Mouse (Mus musculus) left cerebral cortex, adult 9 months (tissue): Measurements from ENCODE around the gene Mgea5.

Experiments used
- DNase-seq, 2 experiments: peaks; one replicate each; pipeline ENCODE4 v3.0.0; 2022; ENCODE audit warnings: low spot score in 2 of 2

Gene Mgea5

DNA sequence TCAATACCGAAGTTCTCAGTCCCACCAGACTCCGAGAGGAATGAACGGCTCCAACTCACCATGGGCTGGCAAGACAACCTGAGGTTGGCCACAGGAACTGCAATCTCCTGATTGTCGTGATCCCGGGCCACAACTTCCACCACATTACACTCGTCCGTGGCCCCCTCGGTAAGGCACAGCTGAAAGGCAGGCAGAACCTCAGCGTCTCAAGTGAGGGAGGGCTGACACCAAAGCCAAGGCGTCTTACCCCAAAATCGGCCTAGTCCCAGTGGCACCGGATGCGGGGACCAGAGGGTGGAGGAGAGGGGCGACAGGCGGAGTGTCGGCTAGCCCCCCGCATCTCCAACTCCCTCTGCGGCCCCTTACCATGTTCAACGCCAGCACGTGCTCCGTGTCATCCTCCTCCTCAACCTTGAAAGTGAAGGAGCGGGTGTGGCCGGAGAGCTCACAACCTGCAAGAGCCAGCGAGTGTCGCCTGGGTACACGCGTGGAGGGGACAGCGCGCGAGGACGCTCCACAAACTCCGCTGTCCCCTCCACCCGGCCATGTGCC lies 34.9 kb downstream of the Mgea5 start:
- DNase-seq = no peak

DNA sequence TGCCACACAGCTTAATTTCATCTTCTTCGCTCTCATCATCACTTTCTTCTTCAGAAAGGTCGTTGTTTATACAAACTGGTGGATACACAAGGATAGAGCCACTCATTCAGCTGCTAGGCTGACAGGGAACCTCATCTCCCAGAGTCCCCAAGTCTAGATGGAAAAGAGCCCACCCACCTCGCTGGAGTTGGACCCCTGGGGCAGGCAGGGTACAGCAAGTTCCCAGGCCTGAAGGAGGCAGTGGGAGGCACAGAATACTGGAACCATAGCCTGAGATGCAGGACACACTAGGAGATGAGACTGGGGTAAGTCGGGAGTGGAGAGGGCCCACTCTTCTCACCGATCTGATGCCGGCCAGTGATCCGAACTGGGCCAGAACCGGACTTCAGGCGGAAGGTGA lies 35.4 kb downstream of the Mgea5 start:
- no peak for DNase-seq

DNA sequence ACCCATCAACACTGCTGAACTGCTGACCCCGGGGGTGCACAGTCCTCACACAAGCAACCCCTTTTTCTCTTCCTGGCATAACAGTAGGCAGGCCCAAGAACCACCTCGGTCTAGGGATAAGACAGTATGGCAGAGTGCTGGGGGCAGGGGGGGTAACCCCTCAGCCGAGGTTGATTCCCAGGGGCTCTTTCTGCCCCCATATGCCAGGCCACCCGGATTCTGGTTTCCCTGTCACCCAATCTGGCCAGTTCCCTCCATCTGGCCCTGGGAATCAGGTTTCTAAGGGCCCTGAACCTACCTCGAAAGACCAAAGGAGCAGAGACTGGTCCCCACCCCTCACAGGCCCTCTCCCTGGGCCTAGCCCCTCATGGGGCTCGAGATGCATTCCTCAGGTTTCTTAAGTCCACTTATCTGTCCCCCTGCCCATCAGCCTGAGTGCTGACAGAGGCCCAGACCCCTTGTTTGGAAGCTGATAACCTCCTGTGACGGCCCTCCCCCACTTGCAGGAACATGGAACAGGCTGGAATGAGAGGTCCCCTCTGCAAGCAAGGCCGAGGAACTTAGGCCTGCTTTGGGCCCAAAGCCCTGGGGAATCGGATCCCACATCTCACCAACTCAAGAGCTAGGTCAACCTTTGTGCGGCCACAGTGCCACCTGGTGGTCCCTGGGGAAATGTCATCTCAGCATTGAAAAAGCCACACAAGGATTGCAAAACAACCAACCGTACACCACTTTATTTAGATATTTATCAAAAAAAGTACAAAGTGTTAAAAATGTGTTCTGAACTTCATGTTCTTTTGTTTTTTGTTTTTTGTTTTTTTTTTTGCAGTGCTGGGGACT lies 36.4 kb downstream of the Mgea5 start:
- DNase-seq = peak; percentile 31 to 92

DNA sequence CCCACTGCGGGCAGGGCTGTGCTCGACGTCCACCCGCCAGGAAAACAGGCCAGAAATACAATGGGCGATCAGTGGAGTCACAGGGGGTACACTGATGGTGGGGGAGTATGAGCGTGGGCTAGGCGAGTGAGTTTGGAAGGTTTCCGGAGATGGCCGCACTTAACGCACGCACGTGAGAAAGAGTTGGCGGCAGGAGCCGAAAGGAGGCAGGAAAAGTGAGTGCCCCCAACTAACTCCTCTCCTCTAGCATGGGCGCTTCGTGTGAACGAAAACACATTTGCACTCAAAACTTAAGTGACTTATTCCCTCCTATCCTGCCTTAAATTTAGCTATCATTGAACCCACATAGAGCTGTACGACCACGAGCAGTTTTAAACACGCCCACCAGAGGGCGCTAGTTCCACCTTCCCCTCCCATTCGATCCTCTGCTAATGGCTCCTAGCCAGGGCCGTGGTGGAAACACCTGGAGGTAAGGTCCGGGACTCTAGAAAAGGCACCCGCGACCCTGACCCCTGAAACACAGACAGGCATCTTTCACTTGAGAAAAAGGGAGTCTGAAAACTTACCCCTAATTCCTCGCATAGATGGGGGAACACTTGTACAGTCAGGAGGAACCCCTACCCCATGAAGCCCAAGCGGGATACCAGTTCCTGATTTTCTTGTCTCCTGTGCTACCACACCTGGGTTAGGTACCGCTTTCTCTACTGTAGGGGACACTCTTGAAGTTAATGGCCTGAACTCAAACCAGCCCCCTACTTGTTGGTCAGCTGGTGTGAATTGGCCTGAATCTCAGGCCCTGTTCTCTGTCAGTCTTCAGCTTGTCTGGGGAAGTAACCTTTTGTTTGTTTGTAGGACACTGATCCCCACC lies 37.2 kb downstream of the Mgea5 start:
- peak in 1 of 2 experiments; percentile 72 for DNase-seq

DNA sequence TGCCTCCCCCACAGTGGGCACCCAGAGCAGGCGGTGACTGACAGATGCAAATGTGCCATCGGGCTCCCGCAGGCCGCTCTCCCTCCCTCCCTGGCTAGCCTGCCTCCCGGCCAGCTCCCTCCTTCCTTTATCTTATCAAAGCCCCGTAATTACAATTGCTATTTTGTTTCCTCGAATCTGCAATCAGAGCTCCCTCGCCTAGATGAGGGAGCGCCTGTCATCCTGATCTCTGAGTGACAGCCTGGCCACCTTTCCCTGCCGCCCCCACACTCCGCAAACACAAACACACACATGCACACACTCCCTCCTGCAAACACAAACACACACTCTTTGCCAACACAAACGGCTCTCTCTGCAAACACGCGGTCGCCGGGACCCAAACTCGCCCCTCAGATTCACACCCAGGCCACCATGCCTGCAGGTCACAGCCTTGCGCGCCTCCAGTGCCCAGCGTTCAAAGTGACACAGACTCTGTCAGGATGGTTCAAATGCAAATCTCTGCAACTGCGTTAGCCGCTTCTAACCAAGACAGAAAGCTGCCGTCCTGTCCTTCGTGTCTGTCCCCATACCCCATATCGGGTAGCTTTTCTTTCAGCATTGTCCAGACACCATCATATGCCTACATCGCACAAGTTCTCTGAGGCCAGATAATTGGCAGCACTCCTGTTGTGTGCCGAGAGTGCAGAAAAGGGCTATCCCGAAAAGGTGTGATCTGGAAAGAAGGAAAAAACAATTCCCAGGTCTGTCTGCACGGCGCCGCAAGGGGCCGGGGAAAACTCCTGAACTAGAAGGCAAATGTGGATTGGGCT lies 38.1 kb downstream of the Mgea5 start:
- no peak for DNase-seq

DNA sequence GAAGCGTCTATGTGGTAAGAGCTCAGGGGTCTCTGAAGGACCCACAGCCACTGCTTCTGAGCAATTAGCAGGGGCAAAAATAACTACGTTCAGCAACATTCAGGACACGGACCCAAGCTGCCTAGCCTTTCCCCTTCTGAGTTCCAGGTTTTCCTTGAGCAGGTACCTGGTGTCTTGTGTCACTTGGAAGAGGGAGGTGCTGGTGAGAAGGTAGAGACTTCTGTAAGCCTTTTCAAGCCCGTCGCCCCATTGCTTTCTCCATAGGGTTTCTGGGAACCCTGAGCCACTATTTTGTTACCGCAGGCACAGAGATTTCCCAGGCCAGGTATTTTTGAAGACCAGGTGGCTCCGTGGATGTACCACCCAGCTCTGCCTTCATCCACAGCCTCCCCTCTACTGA lies 40.0 kb downstream of the Mgea5 start:
- DNase-seq = no peak

DNA sequence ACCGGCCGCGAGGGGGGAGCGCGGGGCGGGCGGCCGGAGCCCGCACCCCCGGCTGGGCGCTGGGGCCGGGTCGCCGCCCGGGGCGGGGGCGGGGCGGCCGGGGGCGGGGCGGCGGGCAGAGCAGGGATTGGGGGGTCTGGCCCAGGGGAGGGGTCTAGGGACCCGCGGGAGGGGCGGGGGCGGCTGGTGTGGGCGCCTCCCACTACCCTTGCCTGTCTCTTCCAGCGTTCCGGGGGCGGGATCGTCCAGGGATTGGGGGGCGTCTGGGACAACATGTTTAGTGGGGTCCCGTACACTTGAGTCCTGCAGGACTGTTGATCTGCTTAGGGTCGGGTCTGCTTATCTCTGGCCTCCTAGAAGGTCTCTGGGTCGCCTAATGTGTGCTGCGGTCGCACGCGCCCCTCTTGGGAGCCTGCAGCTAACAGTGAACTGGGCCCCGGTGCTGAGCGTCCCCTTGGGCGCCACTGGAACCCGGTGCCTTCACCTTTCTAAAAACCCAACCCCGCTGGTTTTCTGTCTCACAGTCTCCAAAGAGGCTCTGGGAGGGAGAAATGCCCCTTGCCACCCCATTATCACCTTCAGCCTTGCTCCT lies 40.6 kb downstream of the Mgea5 start:
- no peak for DNase-seq

DNA sequence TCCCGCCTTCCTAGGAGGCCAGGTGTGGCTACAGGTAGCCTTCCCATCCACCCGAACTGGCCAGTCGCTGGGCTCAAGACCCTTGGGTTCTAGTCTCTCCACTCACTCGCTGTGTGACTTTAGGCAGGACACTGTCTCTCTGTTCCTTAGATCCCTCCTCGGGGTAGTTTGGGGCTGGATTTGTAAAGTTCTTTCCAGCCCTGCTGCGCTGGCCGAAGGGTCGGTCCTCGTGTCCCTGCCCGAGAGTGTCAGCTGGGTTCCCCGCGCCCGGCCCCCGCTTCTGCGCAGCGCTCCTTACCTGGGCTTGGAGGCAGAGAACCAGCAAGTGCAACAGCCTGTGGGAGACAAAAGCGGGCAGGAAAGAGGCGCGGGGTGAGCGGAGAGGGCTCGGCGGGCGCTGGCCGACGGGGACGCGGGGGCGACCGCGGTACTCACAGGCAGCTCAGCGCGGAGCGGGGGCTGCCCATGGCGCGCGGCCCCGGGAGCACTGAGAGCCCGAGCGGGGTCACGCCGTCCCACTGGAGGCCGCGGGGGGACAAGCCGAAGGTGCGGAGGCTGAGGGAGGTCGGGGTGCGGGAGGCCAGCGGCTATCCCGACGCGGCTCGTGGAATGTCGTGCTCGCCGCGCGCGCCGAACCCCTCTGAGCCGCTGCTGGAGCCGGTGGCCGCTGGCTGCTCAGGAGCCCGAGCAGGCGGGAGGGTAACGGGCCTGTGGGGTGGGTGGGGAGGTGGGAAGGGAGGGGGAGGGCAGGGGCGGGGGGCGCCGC lies 41.2 kb downstream of the Mgea5 start, which contains the start of gene Fgf8:
Gene Fgf8, minus strand, starts transcription at position 698 of the 766 bp plus-strand sequence.
- no peak for DNase-seq

DNA sequence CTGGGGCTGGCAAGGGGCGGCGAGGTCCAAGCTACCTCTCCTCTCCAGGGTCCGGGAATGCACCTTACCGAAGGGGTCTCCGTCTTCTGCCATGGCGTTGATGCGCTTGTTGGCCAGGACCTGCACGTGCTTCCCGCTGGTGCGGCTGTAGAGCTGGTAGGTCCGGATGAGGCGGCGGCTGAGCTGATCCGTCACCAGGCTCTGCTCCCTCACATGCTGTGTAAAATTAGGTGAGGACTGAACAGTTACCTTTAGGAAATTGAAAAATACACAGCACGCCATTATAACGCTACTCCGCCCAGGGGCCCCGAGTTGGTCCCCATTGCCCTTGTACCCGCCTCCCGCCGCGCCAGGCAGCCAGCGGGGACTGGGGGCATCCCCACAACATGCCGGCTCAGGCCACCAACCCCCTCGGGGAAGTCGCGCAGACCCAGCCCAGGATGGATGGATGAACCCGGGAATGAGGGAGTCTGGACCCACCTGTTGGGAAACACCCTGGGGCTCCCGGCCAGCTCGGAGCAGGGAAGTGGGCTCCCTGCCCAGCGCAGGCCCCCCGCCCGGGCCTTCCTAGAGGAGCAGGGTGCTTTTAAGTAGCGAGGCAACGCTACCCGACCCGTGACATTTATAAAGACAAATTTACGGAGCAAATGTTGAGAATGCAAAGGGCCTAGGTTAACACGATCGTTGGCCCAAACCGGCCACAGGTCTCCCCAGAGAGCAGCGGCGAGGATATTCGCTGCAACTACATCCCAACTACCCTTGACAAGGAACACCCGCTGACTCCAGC lies 42.0 kb downstream of the Mgea5 start:
- DNase-seq = no peak

DNA sequence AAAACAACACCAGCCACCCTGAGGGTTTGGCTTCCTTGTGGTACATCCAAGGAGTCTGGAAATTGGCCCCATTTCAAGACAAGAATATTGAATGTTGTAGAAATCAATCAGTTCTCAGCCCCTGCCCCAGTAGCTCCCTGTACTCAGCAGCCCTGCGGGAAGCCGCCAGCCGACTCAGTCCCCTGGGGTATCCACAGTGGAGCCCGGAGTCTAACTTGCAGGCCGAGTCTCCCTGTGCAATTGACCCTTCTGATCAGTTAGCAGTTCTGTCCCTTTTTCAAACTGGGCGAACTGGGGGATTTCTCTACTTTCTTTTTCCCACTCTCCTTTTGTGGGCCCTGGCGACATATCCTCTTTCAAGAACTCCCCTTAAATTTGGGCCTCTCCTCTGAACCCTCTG lies 42.8 kb downstream of the Mgea5 start:
- no peak for DNase-seq

DNA sequence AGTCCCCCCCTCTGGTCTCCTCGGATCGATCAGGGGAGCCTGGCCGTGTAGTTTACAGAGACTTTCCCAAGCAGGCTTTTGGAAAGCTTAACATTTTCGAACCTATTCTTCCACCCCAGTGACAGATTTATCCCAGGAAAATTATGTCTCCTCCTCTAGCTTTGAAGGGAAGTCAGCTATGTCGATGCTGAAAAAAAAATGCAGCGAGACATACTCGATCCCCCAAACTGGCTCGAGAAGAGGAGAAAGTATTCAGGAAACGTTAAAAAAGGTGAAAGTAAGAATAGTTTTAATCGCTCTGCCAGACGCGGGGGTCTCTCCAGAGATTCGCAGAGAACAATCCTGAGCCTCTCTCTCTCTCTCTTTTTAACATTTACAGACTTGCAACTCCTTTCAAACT lies 43.4 kb downstream of the Mgea5 start:
- DNase-seq = no peak

DNA sequence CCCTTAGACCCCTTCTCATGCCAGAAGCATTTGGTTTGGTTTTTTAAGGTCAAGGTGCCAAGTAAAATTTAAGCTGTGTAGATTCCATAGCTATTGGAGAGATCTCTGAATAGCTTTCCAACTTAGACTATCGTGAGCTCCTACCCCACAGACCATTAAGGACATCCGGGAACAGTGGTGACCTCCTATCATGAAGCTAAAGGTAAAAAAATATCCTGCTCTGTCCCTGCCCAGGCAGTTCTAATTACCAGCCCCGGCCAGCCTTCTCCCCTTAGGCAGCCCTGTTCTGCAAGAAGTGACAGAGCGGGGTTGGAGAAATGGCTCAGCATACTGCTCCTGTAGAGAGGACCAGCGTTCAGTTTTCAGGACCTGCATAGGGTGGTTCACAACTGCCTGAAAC lies 45.1 kb downstream of the Mgea5 start:
- DNase-seq = no peak

DNA sequence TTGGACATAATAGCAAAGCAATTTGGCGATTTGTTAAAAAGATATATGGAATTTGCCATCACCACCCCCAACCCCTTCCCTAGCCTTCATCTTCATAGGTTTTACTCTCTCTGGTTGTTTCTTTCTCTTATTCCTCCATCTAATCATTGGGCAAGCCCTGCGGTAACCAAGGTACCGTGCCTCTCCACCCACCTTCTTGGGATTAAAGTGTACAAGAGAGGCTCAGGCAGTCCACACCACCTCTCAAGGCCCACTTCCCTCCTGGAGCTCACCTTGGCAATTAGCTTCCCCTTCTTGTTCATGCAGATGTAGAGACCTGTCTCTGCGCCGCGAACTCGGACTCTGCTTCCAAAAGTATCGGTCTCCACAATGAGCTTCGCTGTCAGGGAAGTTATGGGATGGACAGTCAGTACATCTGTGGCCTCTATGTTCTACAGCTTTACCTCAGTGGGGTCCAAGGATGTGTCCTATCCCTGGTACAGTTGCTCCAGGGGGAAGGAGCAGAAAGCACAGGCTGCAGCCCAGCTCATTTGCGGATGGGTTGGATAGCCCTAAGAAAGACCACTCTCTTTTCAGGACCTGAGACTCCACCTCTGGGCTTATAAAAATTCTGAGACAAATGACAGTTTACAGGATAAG lies 45.7 kb downstream of the Mgea5 start:
- no peak for DNase-seq

DNA sequence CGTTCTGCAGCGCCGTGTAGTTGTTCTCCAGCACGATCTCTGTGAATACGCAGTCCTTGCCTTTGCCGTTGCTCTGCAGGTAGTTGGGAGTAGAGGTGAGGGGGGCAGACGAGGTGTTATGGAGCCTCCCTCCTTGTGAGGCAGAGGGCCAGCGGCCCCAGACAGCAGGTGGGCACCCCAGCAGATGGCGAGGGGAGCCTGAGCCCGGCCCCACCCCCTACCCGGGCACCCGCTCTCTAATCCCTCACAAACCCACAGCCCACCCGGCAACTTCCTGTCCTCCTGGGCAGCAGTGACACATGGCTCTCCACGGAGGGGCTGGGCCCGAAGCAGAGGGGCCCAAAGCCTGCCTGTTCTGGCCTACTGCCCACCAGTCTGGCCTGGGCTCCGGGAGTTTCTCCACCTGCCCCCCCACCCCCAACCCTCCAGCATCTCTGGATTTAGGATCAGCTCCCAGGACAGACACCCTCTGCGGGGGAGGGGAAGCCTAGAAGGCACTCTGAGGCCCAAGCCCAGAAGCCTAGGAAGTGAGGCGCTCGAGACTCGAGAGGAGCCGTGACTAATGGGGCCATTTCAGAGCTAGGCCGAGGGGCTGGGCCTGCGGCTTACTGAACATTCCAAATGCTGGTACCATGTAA lies 46.3 kb downstream of the Mgea5 start:
- no peak for DNase-seq

DNA sequence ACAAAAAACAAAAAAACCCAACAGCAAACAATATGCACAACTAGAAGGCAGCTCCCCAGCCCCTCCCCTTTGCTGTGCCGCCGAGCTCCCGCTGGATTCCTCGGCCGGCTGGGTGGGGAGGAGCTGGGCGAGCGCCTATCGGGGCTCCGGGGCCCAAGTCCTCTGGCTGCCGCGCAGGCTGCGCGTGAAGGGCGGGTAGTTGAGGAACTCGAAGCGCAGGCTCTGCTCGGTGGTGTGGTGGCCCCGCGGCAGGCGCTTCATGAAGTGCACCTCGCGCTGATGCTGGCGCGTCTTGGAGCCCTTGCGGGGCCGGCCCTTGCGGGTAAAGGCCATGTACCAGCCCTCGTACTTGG lies 46.8 kb downstream of the Mgea5 start:
- peak in 1 of 2 experiments; percentile 13 for DNase-seq

DNA sequence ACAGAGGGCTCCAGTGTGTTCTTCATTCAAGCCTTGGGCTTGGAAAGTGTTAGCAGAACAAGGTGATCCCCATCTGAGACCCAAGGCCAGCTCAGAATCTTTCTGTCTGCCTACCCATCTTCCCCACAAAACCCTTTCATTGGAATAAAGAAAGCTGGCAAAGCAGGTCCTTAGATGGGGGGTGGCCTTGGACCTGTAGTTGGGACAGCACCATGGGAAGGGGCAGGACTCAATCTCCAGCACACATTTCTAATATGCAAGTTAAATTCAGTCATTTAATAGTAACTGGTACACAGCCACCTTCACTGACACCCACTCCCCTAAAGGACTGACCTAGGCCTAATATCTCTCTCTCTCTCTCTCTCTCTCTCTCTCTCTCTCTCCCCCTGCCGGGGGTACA lies 47.4 kb downstream of the Mgea5 start:
- DNase-seq = no peak

DNA sequence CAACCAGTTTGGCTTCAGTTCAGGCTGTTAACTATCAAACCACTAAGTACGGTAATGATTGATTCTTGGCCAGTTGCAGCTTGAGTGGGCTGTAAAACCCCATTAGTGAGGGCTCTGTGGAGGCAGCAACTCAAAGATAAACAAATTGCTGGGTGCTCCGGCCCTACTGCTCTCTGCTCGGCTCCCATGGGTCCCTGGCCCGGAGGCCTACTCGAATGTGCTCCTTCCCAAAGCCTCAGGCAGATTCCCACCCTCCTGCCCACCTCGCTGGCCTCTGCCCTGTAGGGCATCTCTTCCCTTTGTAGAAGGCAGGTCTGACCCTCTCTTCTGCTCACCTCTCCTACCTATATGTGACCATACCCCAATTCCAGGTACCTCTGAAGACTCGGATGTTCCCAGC lies 48.9 kb downstream of the Mgea5 start:
- no peak for DNase-seq

DNA sequence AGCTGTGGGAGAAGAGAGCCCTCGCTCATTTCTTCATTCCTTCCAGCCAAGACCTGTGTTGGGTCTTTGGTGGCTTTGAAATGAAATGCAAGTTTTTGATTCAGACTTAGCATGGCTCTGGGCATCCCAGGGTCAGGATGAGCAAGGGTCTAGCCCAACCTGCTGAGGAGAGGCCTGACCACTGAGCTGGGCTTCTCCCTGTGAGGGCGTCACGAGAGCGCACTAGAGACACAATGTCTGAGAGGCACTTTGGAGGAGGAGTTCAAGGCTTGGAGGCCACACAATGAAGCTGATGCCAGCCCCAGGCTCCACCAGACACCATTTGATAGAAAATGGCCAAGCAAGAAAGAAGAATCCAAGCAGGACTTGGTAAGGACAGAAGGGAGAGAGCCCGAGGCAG lies 49.4 kb downstream of the Mgea5 start:
- DNase-seq = no peak

DNA sequence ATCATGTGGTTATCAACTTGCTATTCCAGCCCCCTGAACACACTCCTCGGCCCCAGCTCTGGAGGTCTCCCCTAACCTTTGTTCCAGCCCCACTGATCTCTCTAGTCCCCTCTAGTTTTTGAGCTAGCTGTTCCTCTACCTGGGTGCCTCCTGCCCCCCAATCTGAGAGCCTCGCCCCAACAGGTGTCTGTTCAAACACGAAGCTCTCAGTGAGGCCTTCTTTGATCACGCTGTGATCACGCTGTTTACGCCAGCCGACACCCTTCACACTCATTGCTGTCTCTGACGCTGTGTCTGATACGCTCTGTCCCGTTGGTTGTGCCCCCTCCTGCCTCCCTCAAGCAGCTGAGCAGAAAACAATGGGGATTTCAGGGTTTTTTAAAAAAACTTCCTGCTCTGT lies 50.1 kb downstream of the Mgea5 start:
- DNase-seq = no peak
